Mouse (Mus musculus) hindbrain, embryonic 11.5 days (tissue): ENCODE data around the gene Fbxo24. TPM values are rescaled to one million over a fixed set of nuclear protein-coding genes. Genes with fewer than 3 reads are reported as not detected.

Experiments used
- ATAC-seq: fragments of 200-750 bp; cut with Nextera tagmentation; 2 replicates; pipeline ENCODE4 v1.8.0; 2017; ENCODE audit warnings: mild to moderate bottlenecking, moderate TSS enrichment, moderate library complexity; ENCODE audit not compliant: low FRiP score
- DNase-seq: peaks from one replicate; pipeline ENCODE4 v3.0.0-alpha.2; 2015; ENCODE audit warnings: low spot score
- H3K27ac ChIP-seq: fragments of 300-500 bp; sonication (generic); 2 replicates; pipeline ENCODE4 v1.5.1; 2014; ENCODE audit warnings: mild to moderate bottlenecking, low read depth, low read length
- H3K27me3 ChIP-seq: fragments of 300-500 bp; sonication (generic); 2 replicates; pipeline ENCODE4 v1.6.1; 2014; ENCODE audit warnings: mild to moderate bottlenecking, low read length, moderate library complexity, mixed read lengths; ENCODE audit not compliant: control insufficient read depth, insufficient read depth
- H3K36me3 ChIP-seq: fragments of 300-500 bp; sonication (generic); 2 replicates; pipeline ENCODE4 v1.6.1; 2014; ENCODE audit warnings: mild to moderate bottlenecking, low read length, moderate library complexity, mixed read lengths; ENCODE audit not compliant: control insufficient read depth, insufficient read depth
- H3K4me1 ChIP-seq: fragments of 300-500 bp; sonication (generic); replicated peaks from 2 replicates; pipeline ENCODE4 v1.6.1; 2014; ENCODE audit warnings: low read length, mixed read lengths; ENCODE audit not compliant: control insufficient read depth, insufficient read depth
- H3K4me2 ChIP-seq: fragments of 300-500 bp; sonication (generic); replicated peaks from 2 replicates; pipeline ENCODE4 v1.6.1; 2014; ENCODE audit warnings: mild to moderate bottlenecking, low read depth, low read length
- H3K4me3 ChIP-seq: fragments of 300-500 bp; sonication (generic); 2 replicates; pipeline ENCODE4 v1.5.1; 2014; ENCODE audit warnings: low read depth, low read length
- H3K9ac ChIP-seq: fragments of 300-500 bp; sonication (generic); 2 replicates; pipeline ENCODE4 v1.6.1; 2014; ENCODE audit warnings: low read depth, low read length
- H3K9me3 ChIP-seq: fragments of 300-500 bp; sonication (generic); 2 replicates; pipeline ENCODE4 v1.6.1; 2016; ENCODE audit warnings: low read length; ENCODE audit not compliant: control insufficient read depth
- WGBS: fragments of 180-500 bp; shearing (Covaris S2); extraction: QIAGEN DNeasy Blood & Tissue Kit; methylation state at CpG from one replicate; pipeline ENCODE4 v1.1.7; 2014; 5-methylcytosine and 5-hydroxymethylcytosine counted together
- polyA plus RNA-seq: library from polyadenylated mRNA; unstranded; fragments of >200 nt; fragmentation: Nextera tagmentation; extraction: Ambion mirVana; gene quantifications from 2 replicates; pipeline ENCODE4 v1.2.1, GENCODE M21; 2014

Gene Fbxo24
- polyA plus RNA-seq, 1 experiment from 2014 or later = 0.15 TPM

- H3K4me1 ChIP-seq = peaks cover 16% of the 10 kb centered on the region
- H3K9me3 ChIP-seq = no peaks in the 10 kb centered on the region
- no peak overlapping the region; the same call in 1 of the 2 replicates for H3K9ac ChIP-seq
- peak overlapping the region; percentile 80; the same call in 1 of the 2 replicates for H3K4me2 ChIP-seq
- ATAC-seq = no peak
- H3K27ac ChIP-seq = peak overlapping the region; percentile 60; the same call in 1 of the 2 replicates
- no peak for DNase-seq
- H3K4me3 ChIP-seq = no peak overlapping the region
- H3K36me3 ChIP-seq = peaks cover 2% of the 10 kb centered on the region
- WGBS = 67% methylated on average over 4 of the region's 4 CpGs
- H3K27me3 ChIP-seq = no peaks in the 10 kb centered on the region
These were observed 2.8 kb upstream of the Fbxo24 start for GRCm38 (mm10) chr5:137631591-137631990.

GRCm38 (mm10) chr5:137631171-137631570 is 2.4 kb upstream of the Fbxo24 start:
- DNase-seq (no peak), ATAC-seq (no peak)
- Histone ChIP-seq H3K36me3 (peaks cover 2% of the 10 kb centered on the region; the same call in 1 of the 2 replicates), H3K9me3 (no peaks in the 10 kb centered on the region), H3K27me3 (no peaks in the 10 kb centered on the region), H3K27ac (peak overlapping the region; percentile 60), H3K4me1 (peaks cover 16% of the 10 kb centered on the region), H3K4me3 (peak overlapping the region; percentile 13; the same call in 1 of the 2 replicates), H3K9ac (peak overlapping the region; percentile 31; the same call in 1 of the 2 replicates), H3K4me2 (peak overlapping the region; percentile 80)
- WGBS = 60% methylated on average over 9 of the region's 9 CpGs

GRCm38 (mm10) chr5:137630602-137631001 is 1.8 kb upstream of the Fbxo24 start:
- ATAC-seq (no peak), DNase-seq (no peak)
- Histone ChIP-seq H3K9me3 (no peaks in the 10 kb centered on the region), H3K27me3 (no peaks in the 10 kb centered on the region), H3K27ac (peak overlapping the region; percentile 60), H3K4me3 (peak overlapping the region; percentile 85; the same call in 1 of the 2 replicates), H3K36me3 (peaks cover 2% of the 10 kb centered on the region; the same call in 1 of the 2 replicates), H3K4me1 (peaks cover 16% of the 10 kb centered on the region), H3K4me2 (peak overlapping the region; percentile 80), H3K9ac (peak overlapping the region; percentile 38; the same call in 1 of the 2 replicates)
- 37% methylated on average over 3 of the region's 3 CpGs for WGBS

GRCm38 (mm10) chr5:137629906-137630545 is 1.2 kb upstream of the Fbxo24 start:
- H3K4me3 ChIP-seq = peak overlapping the region; percentile 85
- no peak for DNase-seq
- no peaks in the 10 kb centered on the region for H3K36me3 ChIP-seq
- WGBS = 25% methylated on average over 6 of the region's 6 CpGs
- peak overlapping the region; percentile 80 for H3K4me2 ChIP-seq
- ATAC-seq = no peak
- H3K9ac ChIP-seq = peak overlapping the region; percentile 80; the same call in 1 of the 2 replicates
- peak overlapping the region; percentile 60; the same call in 1 of the 2 replicates for H3K27ac ChIP-seq
- H3K27me3 ChIP-seq = no peaks in the 10 kb centered on the region
- H3K9me3 ChIP-seq = no peaks in the 10 kb centered on the region
- H3K4me1 ChIP-seq = peaks cover 16% of the 10 kb centered on the region

GRCm38 (mm10) chr5:137629306-137629721 is 512 bp upstream of the Fbxo24 start:
- no peaks in the 10 kb centered on the region for H3K27me3 ChIP-seq
- DNase-seq = peak; percentile 76
- WGBS = 0% methylated on average over 22 of the region's 23 CpGs
- H3K4me3 ChIP-seq = peak overlapping the region; percentile 85
- peak; percentile 61 for ATAC-seq
- peak overlapping the region; percentile 80 for H3K9ac ChIP-seq
- H3K4me1 ChIP-seq = peaks cover 16% of the 10 kb centered on the region
- peak overlapping the region; percentile 80 for H3K4me2 ChIP-seq
- H3K9me3 ChIP-seq = no peaks in the 10 kb centered on the region
- no peaks in the 10 kb centered on the region for H3K36me3 ChIP-seq
- H3K27ac ChIP-seq = peak overlapping the region; percentile 93

- ATAC-seq = no peak
- 5% methylated on average over 9 of the region's 9 CpGs for WGBS
- H3K9me3 ChIP-seq = no peaks in the 10 kb centered on the region
- no peaks in the 10 kb centered on the region for H3K27me3 ChIP-seq
- peak overlapping the region; percentile 74 for H3K9ac ChIP-seq
- peak overlapping the region; percentile 52 for H3K4me3 ChIP-seq
- peak overlapping the region; percentile 67 for H3K4me2 ChIP-seq
- H3K27ac ChIP-seq = peak overlapping the region; percentile 82
- H3K4me1 ChIP-seq = peaks cover 16% of the 10 kb centered on the region
- no peak for DNase-seq
- no peaks in the 10 kb centered on the region for H3K36me3 ChIP-seq
These were observed 811 bp downstream of the Fbxo24 start for GRCm38 (mm10) chr5:137627991-137628390.

- H3K27ac ChIP-seq = no peak overlapping the region
- 0 out of 2 replicates have a peak, but pooled peaks cover 2% of the 10 kb centered on the region for H3K4me1 ChIP-seq
- no peaks in the 10 kb centered on the region for H3K36me3 ChIP-seq
- H3K9me3 ChIP-seq = no peaks in the 10 kb centered on the region
- H3K4me3 ChIP-seq = no peak overlapping the region
- H3K4me2 ChIP-seq = no peak overlapping the region
- ATAC-seq (no peak), DNase-seq (no peak)
- 86% methylated on average over 11 of the region's 11 CpGs for WGBS
- H3K27me3 ChIP-seq = no peaks in the 10 kb centered on the region
- no peak overlapping the region for H3K9ac ChIP-seq
These were observed 4.8 kb downstream of the Fbxo24 start for GRCm38 (mm10) chr5:137623937-137624530.

GRCm38 (mm10) chr5:137615347-137615746 is 13.5 kb downstream of the Fbxo24 start:
- no peak overlapping the region for H3K4me3 ChIP-seq
- H3K4me2 ChIP-seq = no peak overlapping the region
- WGBS = 90% methylated on average over 7 of the region's 7 CpGs
- H3K9me3 ChIP-seq = no peaks in the 10 kb centered on the region
- H3K36me3 ChIP-seq = no peaks in the 10 kb centered on the region
- H3K27me3 ChIP-seq = no peaks in the 10 kb centered on the region
- no peak overlapping the region for H3K27ac ChIP-seq
- H3K9ac ChIP-seq = no peak overlapping the region
- ATAC-seq = no peak
- no peak for DNase-seq
- H3K4me1 ChIP-seq = peaks cover 8% of the 10 kb centered on the region; the same call in 1 of the 2 replicates
